Mouse (Mus musculus): ENCODE measurements around the gene Nmrk2.

DNA sequence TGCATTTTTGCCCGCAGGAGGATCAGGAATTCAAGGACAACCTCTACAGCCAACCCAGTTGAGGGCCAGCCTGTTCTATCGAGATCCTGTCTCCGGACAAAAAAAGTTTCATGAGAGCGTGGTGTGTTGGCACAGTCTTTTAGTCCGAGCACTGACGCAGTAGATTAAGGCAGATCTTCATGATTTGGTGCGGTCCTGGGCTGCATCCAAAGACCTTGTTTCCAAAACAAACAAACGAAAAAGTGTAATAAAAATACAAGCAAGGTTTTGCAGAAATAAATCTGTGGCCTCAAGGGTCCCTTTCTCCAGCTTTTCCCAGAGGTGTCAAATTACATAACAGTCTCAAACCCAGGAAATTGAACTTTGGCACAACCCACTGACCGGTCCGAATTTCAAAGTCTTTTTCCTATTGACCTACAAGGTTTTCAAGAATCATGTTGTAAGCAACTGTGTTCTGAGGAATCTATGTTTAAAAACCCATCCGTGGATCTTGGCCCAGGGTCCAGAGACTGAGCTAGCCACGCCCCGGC, 25.9 kb downstream of the Nmrk2 start:
- TF ChIP-seq EP300 (IDR thresholded peaks at IDR 0.05; ENCODE audit: insufficient read depth, low read depth, low read length) (no peak), CTCF (IDR thresholded peaks at IDR 0.05) (no peak), POLR2A (IDR thresholded peaks at IDR 0.05; ENCODE audit: insufficient read depth, low read depth, low read length) (no peak)

Measured in heart, adult 2 months (tissue).